Mouse (Mus musculus): ENCODE results near the gene Ost4. TPM values are rescaled to one million over a fixed set of nuclear protein-coding genes. Genes with fewer than 3 reads are reported as not detected.

Gene Ost4
- total and polyA plus RNA-seq, 3 experiments = 220 to 478 (median 321) TPM

DNA sequence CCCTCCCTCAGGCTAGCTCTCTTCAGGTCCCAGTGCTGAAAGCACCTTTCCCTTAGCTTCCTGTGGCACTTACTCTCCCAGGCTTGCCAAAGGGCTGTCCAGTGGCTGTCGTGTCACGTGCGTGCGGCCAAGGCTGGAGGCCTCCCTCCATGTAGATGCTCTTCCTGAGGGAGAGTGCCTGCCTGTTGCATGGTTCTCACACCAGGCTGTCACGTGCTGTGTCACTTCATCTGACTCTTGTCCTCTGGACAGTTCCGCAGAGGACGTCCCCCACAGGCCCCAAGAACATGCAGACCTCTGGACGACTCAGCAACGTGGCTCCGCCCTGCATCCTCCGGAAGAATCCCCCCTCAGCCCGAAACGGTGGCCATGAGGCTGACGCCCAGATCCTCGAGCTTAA is 43.3 kb downstream of the Ost4 start:
- no peak for TF ChIP-seq KAT2A (conservative IDR thresholded peaks at IDR 0.05; ENCODE audit: low read depth, low read length)
- TF ChIP-seq E2F4 (IDR thresholded peaks at IDR 0.05; ENCODE audit: borderline replicate concordance, low read depth, low read length) = no peak
- no peak for TF ChIP-seq MAX (IDR thresholded peaks at IDR 0.05; ENCODE audit: low read length)
- no peak for TF ChIP-seq TAL1 (IDR thresholded peaks at IDR 0.05; ENCODE audit: low read length)
- TF ChIP-seq TCF12 (IDR thresholded peaks at IDR 0.05; ENCODE audit: low read depth, low read length) = no peak
- no peak for TF ChIP-seq MYB (IDR thresholded peaks at IDR 0.05; ENCODE audit: low read depth, low read length)
- TF ChIP-seq POLR2AphosphoS5 (IDR thresholded peaks at IDR 0.05; ENCODE audit: borderline replicate concordance, low read depth, low read length) = no peak
- no peak for TF ChIP-seq MAFK (IDR thresholded peaks at IDR 0.05; ENCODE audit: borderline replicate concordance, low read depth, low read length)
- TF ChIP-seq ETS1 (IDR thresholded peaks at IDR 0.05; ENCODE audit: low read depth, low read length) = no peak
- no peak for TF ChIP-seq ZMIZ1 (IDR thresholded peaks at IDR 0.05; ENCODE audit: low read depth, low read length)
- TF ChIP-seq TBP (IDR thresholded peaks at IDR 0.05; ENCODE audit: low read depth, low read length) = no peak
- no peak for TF ChIP-seq NRF1 (IDR thresholded peaks at IDR 0.05; ENCODE audit: insufficient read depth, low read depth, low read length, poor library complexity, severe bottlenecking)
- no peak for TF ChIP-seq RCOR1 (IDR thresholded peaks at IDR 0.05; ENCODE audit: low read depth, low read length)
- TF ChIP-seq EP300 (IDR thresholded peaks at IDR 0.05; ENCODE audit: low read depth in 1 of 2, low read length in 2 of 2) = no peak
- TF ChIP-seq POLR2AphosphoS2 (IDR thresholded peaks at IDR 0.05; ENCODE audit: low read length) = no peak
- no peak for TF ChIP-seq POLR2A (IDR thresholded peaks at IDR 0.05; ENCODE audit: control insufficient read depth in 1 of 2, insufficient read depth in 1 of 2, low read depth in 1 of 2, low read length in 2 of 2, poor library complexity in 1 of 2)
- no peak for TF ChIP-seq NELFE (IDR thresholded peaks at IDR 0.05; ENCODE audit: low read depth, low read length)
- TF ChIP-seq MXI1 (IDR thresholded peaks at IDR 0.05; ENCODE audit: low read depth, low read length) = no peak
- Histone ChIP-seq H3K4me3 (ENCODE audit: control insufficient read depth in 1 of 2, insufficient read depth in 1 of 2, low read depth in 2 of 2, low read length in 2 of 2) (no peak overlapping the region), H3K36me3 (ENCODE audit: control insufficient read depth in 1 of 2, insufficient read depth in 2 of 2, low read length in 2 of 2) (0 out of 4 replicates have a peak, but pooled peaks cover 0 to 2% of the 10 kb centered on the region in 2 experiments), H3K27ac (ENCODE audit: control insufficient read depth, low read depth, low read length) (no peak overlapping the region), H3K9me3 (replicated peaks; ENCODE audit: insufficient read depth, low read length) (no peaks in the 10 kb centered on the region), H3K4me1 (ENCODE audit: control insufficient read depth in 1 of 2, insufficient read depth in 2 of 2, low read length in 2 of 2) (peaks cover 0 to 7% of the 10 kb centered on the region in 2 experiments; a peak in 2 of 4 replicates), H3K79me2 (ENCODE audit: control insufficient read depth, insufficient read depth, low read length, poor library complexity) (no peaks in the 10 kb centered on the region; the same call in 1 of the 2 replicates), H3K9ac (ENCODE audit: control insufficient read depth, low read depth, low read length, poor library complexity, severe bottlenecking) (no peak overlapping the region), H3K27me3 (ENCODE audit: control insufficient read depth in 1 of 2, insufficient read depth in 2 of 2, low read length in 2 of 2) (peaks cover 7 to 16% of the 10 kb centered on the region in 2 experiments)
- DNase-seq (ENCODE audit: low read depth, low spot score) = no peak

GRCm38 (mm10) chr5:30863852-30864251 is 43.7 kb downstream of the Ost4 start:
- TF ChIP-seq MAX (IDR thresholded peaks at IDR 0.05; ENCODE audit: low read length) = no peak
- peak in 1 of 3 experiments; percentile 10; a peak in 1 of 6 replicates for TF ChIP-seq CTCF (IDR thresholded peaks at IDR 0.05 in 2 of 3, conservative IDR thresholded peaks at IDR 0.05 in 1 of 3; ENCODE audit: control insufficient read depth in 1 of 3, insufficient read depth in 1 of 3, low read depth in 2 of 3, low read length in 3 of 3, poor library complexity in 1 of 3, severe bottlenecking in 1 of 3)
- TF ChIP-seq RAD21 (IDR thresholded peaks at IDR 0.05; ENCODE audit: low read depth, low read length) = peak; percentile 9
- no peak for TF ChIP-seq UBTF (IDR thresholded peaks at IDR 0.05; ENCODE audit: borderline replicate concordance, insufficient read depth, low read depth, low read length)
- no peak for TF ChIP-seq MAZ (IDR thresholded peaks at IDR 0.05; ENCODE audit: low read depth, low read length)
- no peak for TF ChIP-seq CHD2 (IDR thresholded peaks at IDR 0.05; ENCODE audit: low read length)
- Histone ChIP-seq H3K9me3 (replicated peaks; ENCODE audit: insufficient read depth, low read length) (no peaks in the 10 kb centered on the region), H3K27me3 (ENCODE audit: control insufficient read depth in 1 of 2, insufficient read depth in 2 of 2, low read length in 2 of 2) (peaks cover 7 to 16% of the 10 kb centered on the region in 2 experiments), H3K9ac (ENCODE audit: control insufficient read depth, low read depth, low read length, poor library complexity, severe bottlenecking) (no peak overlapping the region), H3K4me1 (ENCODE audit: control insufficient read depth in 1 of 2, insufficient read depth in 2 of 2, low read length in 2 of 2) (peaks cover 0 to 3% of the 10 kb centered on the region in 2 experiments; a peak in 2 of 4 replicates), H3K4me3 (ENCODE audit: control insufficient read depth in 1 of 2, insufficient read depth in 1 of 2, low read depth in 2 of 2, low read length in 2 of 2) (no peak overlapping the region), H3K79me2 (ENCODE audit: control insufficient read depth, insufficient read depth, low read length, poor library complexity) (no peaks in the 10 kb centered on the region), H3K36me3 (ENCODE audit: control insufficient read depth in 1 of 2, insufficient read depth in 2 of 2, low read length in 2 of 2) (no peaks in the 10 kb centered on the region), H3K27ac (ENCODE audit: control insufficient read depth, low read depth, low read length) (no peak overlapping the region)
- no peak for DNase-seq (ENCODE audit: low read depth, low spot score)
